Mouse (Mus musculus): ENCODE data around the gene Tshb. TPM values are rescaled to one million over a fixed set of nuclear protein-coding genes. Genes with fewer than 3 reads are reported as not detected.

Tshb gene
- not detected in 2 replicates for polyA plus RNA-seq (2012; rRNA removed)

GRCm38 (mm10) chr3:102782618-102783017, at the start of gene Tshb:
Gene Tshb, minus strand, starts transcription at chr3:102782718.
- no peak for DNase-seq (ENCODE audit: low read depth)
- TF ChIP-seq POLR2A (IDR thresholded peaks at IDR 0.05; ENCODE audit: borderline replicate concordance, extremely low read depth, insufficient read depth, insufficient read length, poor library complexity, severe bottlenecking) = no peak
- TF ChIP-seq CTCF (IDR thresholded peaks at IDR 0.05; ENCODE audit: borderline replicate concordance, extremely low read depth, insufficient read depth, insufficient read length) = no peak

- peak; percentile 88 for DNase-seq (ENCODE audit: low read depth)
- TF ChIP-seq POLR2A (IDR thresholded peaks at IDR 0.05; ENCODE audit: borderline replicate concordance, extremely low read depth, insufficient read depth, insufficient read length, poor library complexity, severe bottlenecking) (no peak), CTCF (IDR thresholded peaks at IDR 0.05; ENCODE audit: borderline replicate concordance, extremely low read depth, insufficient read depth, insufficient read length) (peak; percentile 71; the same call in 1 of the 2 replicates)
Observed at GRCm38 (mm10) chr3:102803937-102804336, 21.4 kb upstream of the Tshb start.

GRCm38 (mm10) chr3:102787369-102787768, 4.9 kb upstream of the Tshb start:
- DNase-seq (ENCODE audit: low read depth) = peak; percentile 6
- no peak for TF ChIP-seq POLR2A (IDR thresholded peaks at IDR 0.05; ENCODE audit: borderline replicate concordance, extremely low read depth, insufficient read depth, insufficient read length, poor library complexity, severe bottlenecking)
- no peak; the same call in 1 of the 2 replicates for TF ChIP-seq CTCF (IDR thresholded peaks at IDR 0.05; ENCODE audit: borderline replicate concordance, extremely low read depth, insufficient read depth, insufficient read length)

GRCm38 (mm10) chr3:102773018-102773417, 9.5 kb downstream of the Tshb start:
- no peak for TF ChIP-seq POLR2A (IDR thresholded peaks at IDR 0.05; ENCODE audit: borderline replicate concordance, extremely low read depth, insufficient read depth, insufficient read length, poor library complexity, severe bottlenecking)
- TF ChIP-seq CTCF (IDR thresholded peaks at IDR 0.05; ENCODE audit: borderline replicate concordance, extremely low read depth, insufficient read depth, insufficient read length) = no peak
- DNase-seq (ENCODE audit: low read depth) = no peak

- DNase-seq (ENCODE audit: low read depth) = no peak
- TF ChIP-seq CTCF (IDR thresholded peaks at IDR 0.05; ENCODE audit: borderline replicate concordance, extremely low read depth, insufficient read depth, insufficient read length) (no peak), POLR2A (IDR thresholded peaks at IDR 0.05; ENCODE audit: borderline replicate concordance, extremely low read depth, insufficient read depth, insufficient read length, poor library complexity, severe bottlenecking) (no peak)
Observed at GRCm38 (mm10) chr3:102764850-102765249, 17.7 kb downstream of the Tshb start.

- TF ChIP-seq CTCF (IDR thresholded peaks at IDR 0.05; ENCODE audit: borderline replicate concordance, extremely low read depth, insufficient read depth, insufficient read length) (no peak), POLR2A (IDR thresholded peaks at IDR 0.05; ENCODE audit: borderline replicate concordance, extremely low read depth, insufficient read depth, insufficient read length, poor library complexity, severe bottlenecking) (no peak)
- DNase-seq (ENCODE audit: low read depth) = peak; percentile 80
Observed at GRCm38 (mm10) chr3:102763713-102764400, 18.7 kb downstream of the Tshb start.

- no peak for DNase-seq (ENCODE audit: low read depth)
Observed at GRCm38 (mm10) chr3:102762388-102762787, 20.1 kb downstream of the Tshb start.

GRCm38 (mm10) chr3:102760236-102760635, 22.3 kb downstream of the Tshb start:
- DNase-seq (ENCODE audit: low read depth) = no peak
- TF ChIP-seq POLR2A (IDR thresholded peaks at IDR 0.05; ENCODE audit: borderline replicate concordance, extremely low read depth, insufficient read depth, insufficient read length, poor library complexity, severe bottlenecking) = no peak
- TF ChIP-seq CTCF (IDR thresholded peaks at IDR 0.05; ENCODE audit: borderline replicate concordance, extremely low read depth, insufficient read depth, insufficient read length) = no peak

More at GRCm38 (mm10) chr3:102762388-102762787, 20.1 kb downstream of the Tshb start:
- TF ChIP-seq CTCF (IDR thresholded peaks at IDR 0.05; ENCODE audit: borderline replicate concordance, extremely low read depth, insufficient read depth, insufficient read length) (no peak), POLR2A (IDR thresholded peaks at IDR 0.05; ENCODE audit: borderline replicate concordance, extremely low read depth, insufficient read depth, insufficient read length, poor library complexity, severe bottlenecking) (no peak)

- no peak for DNase-seq (ENCODE audit: low read depth)
Observed at GRCm38 (mm10) chr3:102757019-102757418, 25.5 kb downstream of the Tshb start.

GRCm38 (mm10) chr3:102755801-102756200, 26.7 kb downstream of the Tshb start:
- DNase-seq (ENCODE audit: low read depth) = no peak
- TF ChIP-seq CTCF (IDR thresholded peaks at IDR 0.05; ENCODE audit: borderline replicate concordance, extremely low read depth, insufficient read depth, insufficient read length) (no peak), POLR2A (IDR thresholded peaks at IDR 0.05; ENCODE audit: borderline replicate concordance, extremely low read depth, insufficient read depth, insufficient read length, poor library complexity, severe bottlenecking) (no peak)

More at GRCm38 (mm10) chr3:102757019-102757418, 25.5 kb downstream of the Tshb start:
- TF ChIP-seq CTCF (IDR thresholded peaks at IDR 0.05; ENCODE audit: borderline replicate concordance, extremely low read depth, insufficient read depth, insufficient read length) (no peak), POLR2A (IDR thresholded peaks at IDR 0.05; ENCODE audit: borderline replicate concordance, extremely low read depth, insufficient read depth, insufficient read length, poor library complexity, severe bottlenecking) (no peak)

GRCm38 (mm10) chr3:102752457-102752856, 30.1 kb downstream of the Tshb start:
- TF ChIP-seq POLR2A (IDR thresholded peaks at IDR 0.05; ENCODE audit: borderline replicate concordance, extremely low read depth, insufficient read depth, insufficient read length, poor library complexity, severe bottlenecking) (no peak), CTCF (IDR thresholded peaks at IDR 0.05; ENCODE audit: borderline replicate concordance, extremely low read depth, insufficient read depth, insufficient read length) (no peak)
- no peak for DNase-seq (ENCODE audit: low read depth)

- DNase-seq (ENCODE audit: low read depth) = no peak
Observed at GRCm38 (mm10) chr3:102752053-102752452, 30.5 kb downstream of the Tshb start.

More at GRCm38 (mm10) chr3:102752053-102752452, 30.5 kb downstream of the Tshb start:
- TF ChIP-seq CTCF (IDR thresholded peaks at IDR 0.05; ENCODE audit: borderline replicate concordance, extremely low read depth, insufficient read depth, insufficient read length) = no peak
- no peak for TF ChIP-seq POLR2A (IDR thresholded peaks at IDR 0.05; ENCODE audit: borderline replicate concordance, extremely low read depth, insufficient read depth, insufficient read length, poor library complexity, severe bottlenecking)
